Mouse (Mus musculus): ENCODE measurements around the gene Piga. TPM values are rescaled to one million over a fixed set of nuclear protein-coding genes. Genes with fewer than 3 reads are reported as not detected.
A peak's percentile ranks its signal among the peaks of the same experiment; 100 is the strongest.

Piga gene
- total RNA-seq (2015) (6.6 and 7.2 TPM in 2 replicates), total RNA-seq (2017) (9.4 and 9.9 TPM in 2 replicates)

- ATAC-seq (ENCODE audit: poor library complexity, severe bottlenecking): peak; percentile 95
Observed at GRCm38 (mm10) chrX:164419471-164419939, at the start of gene Piga. Gene Piga (plus strand): TSS chrX:164419787.

GRCm38 (mm10) chrX:164370576-164370975, 49.0 kb upstream of the Piga start:
- ATAC-seq (ENCODE audit: poor library complexity, severe bottlenecking): no peak

- ATAC-seq (ENCODE audit: poor library complexity, severe bottlenecking): no peak
Observed at GRCm38 (mm10) chrX:164373081-164373480, 46.5 kb upstream of the Piga start, which contains the start of gene Vegfd. Gene Vegfd (plus strand): TSS chrX:164373378.

- no peak for ATAC-seq (ENCODE audit: poor library complexity, severe bottlenecking)
Observed at GRCm38 (mm10) chrX:164374586-164374985, 45.0 kb upstream of the Piga start.

GRCm38 (mm10) chrX:164379721-164380120, 39.9 kb upstream of the Piga start:
- ATAC-seq (ENCODE audit: poor library complexity, severe bottlenecking): no peak

GRCm38 (mm10) chrX:164381618-164382408, 37.8 kb upstream of the Piga start:
- ATAC-seq (ENCODE audit: poor library complexity, severe bottlenecking): peak; percentile 100

GRCm38 (mm10) chrX:164394091-164394490, 25.5 kb upstream of the Piga start:
- no peak for ATAC-seq (ENCODE audit: poor library complexity, severe bottlenecking)

- no peak; the same call in 1 of the 2 replicates for ATAC-seq (ENCODE audit: poor library complexity, severe bottlenecking)
Observed at GRCm38 (mm10) chrX:164398456-164398855, 21.1 kb upstream of the Piga start.

GRCm38 (mm10) chrX:164405080-164405649, 14.4 kb upstream of the Piga start:
- no peak for ATAC-seq (ENCODE audit: poor library complexity, severe bottlenecking)

- ATAC-seq (ENCODE audit: poor library complexity, severe bottlenecking): 0 out of 2 replicates have a peak, but pooled peaks have one; percentile 30
Observed at GRCm38 (mm10) chrX:164406133-164407022, 13.2 kb upstream of the Piga start.

- no peak for ATAC-seq (ENCODE audit: poor library complexity, severe bottlenecking)
Observed at GRCm38 (mm10) chrX:164408301-164408927, 11.2 kb upstream of the Piga start.

GRCm38 (mm10) chrX:164410562-164410961, 9.0 kb upstream of the Piga start:
- ATAC-seq (ENCODE audit: poor library complexity, severe bottlenecking): no peak

- no peak for ATAC-seq (ENCODE audit: poor library complexity, severe bottlenecking)
Observed at GRCm38 (mm10) chrX:164416803-164417202, 2.8 kb upstream of the Piga start.

- no peak for ATAC-seq (ENCODE audit: poor library complexity, severe bottlenecking)
Observed at GRCm38 (mm10) chrX:164418008-164418407, 1.6 kb upstream of the Piga start.

- ATAC-seq (ENCODE audit: poor library complexity, severe bottlenecking): peak; percentile 34
Observed at GRCm38 (mm10) chrX:164419955-164420354, 368 bp downstream of the Piga start.

- no peak for ATAC-seq (ENCODE audit: poor library complexity, severe bottlenecking)
Observed at GRCm38 (mm10) chrX:164420518-164420917, 931 bp downstream of the Piga start.

- ATAC-seq (ENCODE audit: poor library complexity, severe bottlenecking): no peak
Observed at GRCm38 (mm10) chrX:164424821-164425220, 5.2 kb downstream of the Piga start.

- peak; percentile 43; the same call in 1 of the 2 replicates for ATAC-seq (ENCODE audit: poor library complexity, severe bottlenecking)
Observed at GRCm38 (mm10) chrX:164427295-164427694, 7.7 kb downstream of the Piga start.

GRCm38 (mm10) chrX:164428224-164428623, 8.6 kb downstream of the Piga start:
- ATAC-seq (ENCODE audit: poor library complexity, severe bottlenecking): no peak

- no peak for ATAC-seq (ENCODE audit: poor library complexity, severe bottlenecking)
Observed at GRCm38 (mm10) chrX:164430621-164431020, 11.0 kb downstream of the Piga start.

Data from megakaryocyte, adult 5-6 weeks (primary cell).